Mouse (Mus musculus) MEL (cell line): ENCODE results near the gene Ttll11. TPM values are rescaled to one million over a fixed set of nuclear protein-coding genes. Genes with fewer than 3 reads are reported as not detected.

Experiments
- DNase-seq: peaks from one replicate; pipeline ENCODE4 v3.0.0; 2011; ENCODE audit warnings: low read depth, low spot score
- H3K27ac ChIP-seq: 2 replicates; pipeline ENCODE4 v1.5.1; 2012; ENCODE audit warnings: low read depth, mild to moderate bottlenecking, control low read depth, low read length, moderate library complexity; ENCODE audit not compliant: control insufficient read depth
- H3K27me3 ChIP-seq, 2 experiments: fragments of 150-350 bp in 1 of 2; sonication (generic) in 1 of 2; 2 replicates each; pipeline ENCODE4 v1.6.1; 2012; ENCODE audit warnings: low read length in 2 of 2, mild to moderate bottlenecking in 2 of 2, improper control_type of control experiment in 1 of 2, moderate library complexity in 1 of 2; ENCODE audit not compliant: insufficient read depth in 2 of 2, control insufficient read depth in 1 of 2
- H3K36me3 ChIP-seq, 2 experiments: 2 replicates each; pipeline ENCODE4 v1.6.1; 2012 to 2014; ENCODE audit warnings: low read length in 2 of 2, improper control_type of control experiment in 1 of 2, inconsistent platforms in 1 of 2, mild to moderate bottlenecking in 1 of 2; ENCODE audit not compliant: insufficient read depth in 2 of 2, control insufficient read depth in 1 of 2
- H3K4me1 ChIP-seq, 2 experiments: fragments of 150-350 bp in 1 of 2; sonication (generic) in 1 of 2; 2 replicates each; pipeline ENCODE4 v1.6.1; 2012; ENCODE audit warnings: low read length in 2 of 2, improper control_type of control experiment in 1 of 2, mild to moderate bottlenecking in 1 of 2; ENCODE audit not compliant: insufficient read depth in 2 of 2, control insufficient read depth in 1 of 2
- H3K4me3 ChIP-seq, 2 experiments: fragments of 150-350 bp in 1 of 2; sonication (generic) in 1 of 2; 2 replicates each; pipeline ENCODE4 v1.5.1; 2012; ENCODE audit warnings: low read depth in 2 of 2, low read length in 2 of 2, mild to moderate bottlenecking in 2 of 2, moderate library complexity in 2 of 2, control low read depth in 1 of 2, improper control_type of control experiment in 1 of 2; ENCODE audit not compliant: control insufficient read depth in 1 of 2, insufficient read depth in 1 of 2
- H3K79me2 ChIP-seq: 2 replicates; pipeline ENCODE4 v1.6.1; 2012; ENCODE audit warnings: mild to moderate bottlenecking, low read length, moderate library complexity; ENCODE audit not compliant: control insufficient read depth, poor library complexity, insufficient read depth
- H3K9ac ChIP-seq: 2 replicates; pipeline ENCODE4 v1.6.1; 2012; ENCODE audit warnings: low read depth, mild to moderate bottlenecking, control low read depth, low read length, moderate library complexity; ENCODE audit not compliant: control insufficient read depth, poor library complexity, severe bottlenecking
- H3K9me3 ChIP-seq: fragments of 150-350 bp; sonication (generic); replicated peaks from 2 replicates; pipeline ENCODE4 v1.6.1; 2012; ENCODE audit warnings: mild to moderate bottlenecking, low read length, improper control_type of control experiment, moderate library complexity; ENCODE audit not compliant: insufficient read depth
- BHLHE40 ChIP-seq: IDR thresholded peaks from 2 replicates; pipeline ENCODE4 v1.6.1; 2012; ENCODE audit warnings: low read depth, mild to moderate bottlenecking, inconsistent platforms, low read length, improper control_type of control experiment, borderline replicate concordance
- CHD2 ChIP-seq: IDR thresholded peaks from 2 replicates; pipeline ENCODE4 v1.6.1; 2011; ENCODE audit warnings: low read length, improper control_type of control experiment
- CTCF ChIP-seq, 3 experiments: IDR thresholded peaks in 2 of 3; conservative IDR thresholded peaks in 1 of 3; 2 replicates each; pipeline ENCODE4 v1.5.1; 2011 to 2012; ENCODE audit warnings: low read length in 3 of 3, low read depth in 2 of 3, mild to moderate bottlenecking in 2 of 3, improper control_type of control experiment in 1 of 3, inconsistent platforms in 1 of 3, mixed read lengths in 1 of 3, moderate library complexity in 1 of 3; ENCODE audit not compliant: control insufficient read depth in 1 of 3, insufficient read depth in 1 of 3, poor library complexity in 1 of 3, severe bottlenecking in 1 of 3
- E2F4 ChIP-seq: IDR thresholded peaks from 2 replicates; pipeline ENCODE4 v1.6.1; 2011; ENCODE audit warnings: low read depth, low read length, improper control_type of control experiment, borderline replicate concordance
- ETS1 ChIP-seq: IDR thresholded peaks from 2 replicates; pipeline ENCODE4 v1.6.1; 2012; ENCODE audit warnings: low read depth, mild to moderate bottlenecking, inconsistent platforms, low read length, improper control_type of control experiment, moderate library complexity
- KAT2A ChIP-seq: conservative IDR thresholded peaks from 2 replicates; pipeline ENCODE4 v1.6.1; 2012; ENCODE audit warnings: low read depth, low read length, improper control_type of control experiment, inconsistent platforms
- MAFK ChIP-seq: IDR thresholded peaks from 2 replicates; pipeline ENCODE4 v1.6.1; 2011; ENCODE audit warnings: low read depth, mild to moderate bottlenecking, low read length, improper control_type of control experiment, borderline replicate concordance
- MAZ ChIP-seq: IDR thresholded peaks from 2 replicates; pipeline ENCODE4 v1.6.1; 2012; ENCODE audit warnings: low read depth, mild to moderate bottlenecking, inconsistent platforms, low read length, improper control_type of control experiment
- MEF2A ChIP-seq: IDR thresholded peaks from 2 replicates; pipeline ENCODE4 v1.6.1; 2014; ENCODE audit warnings: low read depth, mild to moderate bottlenecking, inconsistent platforms, low read length, improper control_type of control experiment; ENCODE audit not compliant: poor library complexity, insufficient replicate concordance, severe bottlenecking; ENCODE audit errors: extremely low read depth
- MYB ChIP-seq: IDR thresholded peaks from 2 replicates; pipeline ENCODE4 v1.6.1; 2011; ENCODE audit warnings: mild to moderate bottlenecking, low read depth, low read length, improper control_type of control experiment
- POLR2A ChIP-seq, 2 experiments: IDR thresholded peaks; 2 replicates each; pipeline ENCODE4 v1.6.1; 2011 to 2012; ENCODE audit warnings: low read length in 2 of 2, mild to moderate bottlenecking in 2 of 2, control low read depth in 1 of 2, improper control_type of control experiment in 1 of 2, low read depth in 1 of 2, moderate library complexity in 1 of 2; ENCODE audit not compliant: control insufficient read depth in 1 of 2, insufficient read depth in 1 of 2, poor library complexity in 1 of 2
- POLR2AphosphoS2 ChIP-seq: IDR thresholded peaks from 2 replicates; pipeline ENCODE4 v1.6.1; 2011; ENCODE audit warnings: low read length, improper control_type of control experiment
- SIN3A ChIP-seq: IDR thresholded peaks from 2 replicates; pipeline ENCODE4 v1.6.1; 2012; ENCODE audit warnings: low read length, improper control_type of control experiment, inconsistent platforms
- SMC3 ChIP-seq: IDR thresholded peaks from 2 replicates; pipeline ENCODE4 v1.6.1; 2011; ENCODE audit warnings: low read depth, low read length, improper control_type of control experiment
- TAL1 ChIP-seq: IDR thresholded peaks from 2 replicates; pipeline ENCODE4 v1.6.1; 2012; ENCODE audit warnings: mild to moderate bottlenecking, inconsistent platforms, low read length, moderate library complexity, mixed read lengths
- TCF12 ChIP-seq: IDR thresholded peaks from 2 replicates; pipeline ENCODE4 v1.6.1; 2014; ENCODE audit warnings: low read depth, mild to moderate bottlenecking, inconsistent platforms, low read length, improper control_type of control experiment, moderate library complexity
- ZMIZ1 ChIP-seq: IDR thresholded peaks from 2 replicates; pipeline ENCODE4 v1.6.1; 2012; ENCODE audit warnings: low read depth, mild to moderate bottlenecking, inconsistent platforms, low read length, improper control_type of control experiment, moderate library complexity
- ZNF384 ChIP-seq: IDR thresholded peaks from 2 replicates; pipeline ENCODE4 v1.6.1; 2012; ENCODE audit warnings: low read depth, mild to moderate bottlenecking, inconsistent platforms, low read length, improper control_type of control experiment
- polyA plus RNA-seq, 2 experiments: library from polyadenylated mRNA; stranded (reverse) in 1 of 2; unstranded in 1 of 2; fragments of >175 nt in 1 of 2; fragments of >200 nt in 1 of 2; gene quantifications; 2 replicates each; pipeline versions ENCODE4 v1.2.1 to v1.2.4; 2012; ENCODE audit warnings: low replicate concordance in 2 of 2, low read depth in 1 of 2; ENCODE audit not compliant: insufficient read length in 2 of 2, insufficient read depth in 1 of 2, missing spikeins in 1 of 2
- total RNA-seq: library from RNA; depleted of rRNA; stranded (reverse); fragments of 300-350 nt; gene quantifications from 2 replicates; pipeline ENCODE4 v1.2.3, GENCODE M21; 2012

Ttll11 gene
- total and polyA plus RNA-seq, 3 experiments = 1.2 to 2.5 TPM; not detected in 1

DNA sequence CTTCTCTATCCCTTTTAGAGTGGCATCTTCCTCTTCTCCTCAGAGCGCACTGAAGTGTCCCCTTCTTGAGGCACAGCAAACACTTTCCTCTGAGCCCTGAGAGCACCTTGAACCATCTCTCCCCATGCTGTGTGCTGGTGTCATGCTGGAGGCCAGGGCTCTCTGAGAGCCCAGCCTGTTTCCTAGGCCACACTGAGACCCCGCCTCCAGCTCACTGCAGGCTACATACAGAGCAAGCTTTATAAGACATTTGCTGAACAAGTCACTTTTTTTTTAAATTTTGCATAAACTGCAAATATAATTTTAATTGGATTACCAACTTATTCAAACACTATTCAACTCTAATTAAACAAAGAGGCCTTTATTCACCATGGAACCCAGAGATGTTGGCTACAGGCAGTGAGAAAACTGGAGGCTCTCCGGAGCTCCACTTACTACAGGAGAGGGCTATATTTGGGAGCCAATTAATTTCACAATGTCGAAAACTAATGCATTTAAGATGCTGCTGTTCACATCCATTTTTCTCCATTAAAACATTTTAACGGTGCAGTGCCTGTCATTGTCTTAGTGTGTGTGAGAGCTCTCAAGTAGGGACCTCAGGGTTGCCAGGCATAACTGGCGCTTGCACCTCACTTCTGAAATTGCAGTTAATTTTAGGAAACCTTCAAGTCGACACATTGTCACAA, 119.9 kb downstream of the Ttll11 start:
- no peaks in the 10 kb centered on the region for H3K4me1 ChIP-seq

DNA sequence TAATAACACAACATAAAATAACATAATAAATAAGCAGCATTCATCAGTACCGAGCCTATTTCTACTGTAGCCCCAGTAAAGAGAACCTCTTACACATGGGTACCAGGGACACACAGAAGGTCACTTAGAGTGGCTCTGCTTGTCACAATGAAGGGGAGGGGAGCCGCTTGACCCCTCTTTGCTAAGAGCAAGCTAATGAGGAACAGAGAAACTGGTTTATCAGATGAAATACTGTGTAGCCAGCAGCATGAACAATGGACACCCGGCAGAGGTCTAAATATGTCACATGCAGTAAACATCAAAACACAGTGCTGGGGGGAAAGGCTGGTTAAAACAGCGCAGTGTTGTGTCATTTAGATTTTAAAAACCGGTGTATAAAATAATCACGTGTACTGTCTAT, 121.4 kb downstream of the Ttll11 start:
- Histone ChIP-seq H3K4me3 (no peak overlapping the region), H3K36me3 (no peaks in the 10 kb centered on the region), H3K9me3 (no peaks in the 10 kb centered on the region), H3K27me3 (no peaks in the 10 kb centered on the region), H3K79me2 (no peaks in the 10 kb centered on the region), H3K27ac (no peak overlapping the region), H3K4me1 (no peaks in the 10 kb centered on the region), H3K9ac (no peak overlapping the region)
- DNase-seq = no peak
- TF ChIP-seq CTCF (IDR thresholded peaks at IDR 0.05 in 2 of 3, conservative IDR thresholded peaks at IDR 0.05 in 1 of 3; ENCODE audit: control insufficient read depth in 1 of 3, insufficient read depth in 1 of 3, low read depth in 2 of 3, low read length in 3 of 3, poor library complexity in 1 of 3, severe bottlenecking in 1 of 3) = no peak
- TF ChIP-seq MYB = no peak
- TF ChIP-seq SMC3 = no peak

More for the DNA sequence above, 119.9 kb downstream of the Ttll11 start:
- no peak for DNase-seq
- no peak overlapping the region for H3K9ac ChIP-seq
- no peak overlapping the region for H3K4me3 ChIP-seq
- H3K36me3 ChIP-seq = no peaks in the 10 kb centered on the region
- H3K9me3 ChIP-seq = no peaks in the 10 kb centered on the region
- H3K27me3 ChIP-seq = no peaks in the 10 kb centered on the region
- no peaks in the 10 kb centered on the region for H3K79me2 ChIP-seq
- no peak overlapping the region for H3K27ac ChIP-seq
- no peak for TF ChIP-seq MYB
- no peak for TF ChIP-seq SMC3
- no peak for TF ChIP-seq BHLHE40
- TF ChIP-seq POLR2AphosphoS2 = no peak
- no peak for TF ChIP-seq CTCF (IDR thresholded peaks at IDR 0.05 in 2 of 3, conservative IDR thresholded peaks at IDR 0.05 in 1 of 3; ENCODE audit: control insufficient read depth in 1 of 3, insufficient read depth in 1 of 3, low read depth in 2 of 3, low read length in 3 of 3, poor library complexity in 1 of 3, severe bottlenecking in 1 of 3)
- no peak for TF ChIP-seq ZMIZ1
- no peak for TF ChIP-seq POLR2A (IDR thresholded peaks at IDR 0.05; ENCODE audit: control insufficient read depth in 1 of 2, insufficient read depth in 1 of 2, low read depth in 1 of 2, low read length in 2 of 2, poor library complexity in 1 of 2)
- no peak for TF ChIP-seq TAL1
- no peak for TF ChIP-seq ZNF384
- TF ChIP-seq TCF12 = no peak
- TF ChIP-seq MEF2A = no peak
- TF ChIP-seq KAT2A = no peak
- no peak for TF ChIP-seq E2F4
- no peak for TF ChIP-seq CHD2

DNA sequence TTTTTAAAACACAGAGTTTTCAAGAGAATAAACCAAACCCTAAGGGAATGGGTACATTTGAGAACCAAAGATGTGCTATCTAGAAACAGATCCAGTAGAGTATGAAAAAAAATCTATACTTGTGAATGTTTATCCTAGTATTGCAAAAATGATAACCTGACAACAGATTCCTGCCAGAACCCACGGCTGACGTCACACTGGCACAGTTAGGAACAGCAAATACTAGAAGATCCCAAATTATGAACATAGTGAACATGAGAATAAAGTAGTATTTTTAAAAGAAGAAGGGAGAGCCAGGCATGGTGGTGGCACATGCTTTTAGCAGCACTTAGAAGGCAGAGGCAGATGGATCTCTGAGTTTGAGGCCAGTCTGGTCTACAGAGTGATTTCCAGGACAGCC, 122.8 kb downstream of the Ttll11 start:
- TF ChIP-seq MAZ (no peak), MAFK (no peak), SIN3A (no peak), ETS1 (no peak), TCF12 (no peak), POLR2AphosphoS2 (no peak), MEF2A (no peak)
- Histone ChIP-seq H3K4me1 (no peaks in the 10 kb centered on the region), H3K36me3 (no peaks in the 10 kb centered on the region), H3K27me3 (no peaks in the 10 kb centered on the region), H3K9me3 (no peaks in the 10 kb centered on the region), H3K9ac (no peak overlapping the region), H3K79me2 (no peaks in the 10 kb centered on the region), H3K27ac (no peak overlapping the region), H3K4me3 (no peak overlapping the region)
- no peak for DNase-seq
